Mouse (Mus musculus): Measurements from ENCODE around the gene Exd1. TPM values are rescaled to one million over a fixed set of nuclear protein-coding genes. Genes with fewer than 3 reads are reported as not detected.
"Not testable (repeated sequence)": the region's sequence is repeated elsewhere in the genome, so short reads cannot be mapped to it uniquely, and the experiment has no call there.

Exd1 gene
- polyA plus RNA-seq, 1 experiment from 2014 or later, result 0.20 TPM

DNA sequence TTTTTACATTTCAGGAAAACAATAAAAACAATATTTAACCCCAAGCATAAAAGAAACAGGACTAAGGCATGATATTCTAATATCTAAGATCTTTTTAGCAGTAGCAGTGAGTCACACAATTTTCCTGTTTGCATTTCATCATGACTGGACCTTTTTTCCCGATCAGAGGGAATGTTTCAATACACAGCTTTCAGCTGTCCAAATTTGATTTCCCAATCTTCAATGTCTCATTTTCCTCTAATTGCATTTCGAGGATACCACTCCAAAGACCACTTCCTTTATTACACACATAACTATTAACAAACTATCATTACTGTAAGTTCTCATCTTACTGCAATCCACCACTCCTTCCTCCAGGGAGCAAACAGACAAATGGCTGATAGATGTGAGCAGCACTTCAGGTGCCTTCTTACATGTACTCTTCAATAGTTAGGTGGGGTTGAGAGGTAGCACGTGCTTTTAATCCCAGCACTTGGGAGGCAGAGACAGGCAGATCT, 33.4 kb downstream of the Exd1 start:
- H3K4me1 ChIP-seq (replicated peaks; ENCODE audit: control insufficient read depth, insufficient read depth, low read length), result no peaks in the 10 kb centered on the region
- H3K4me2 ChIP-seq (ENCODE audit: low read depth, low read length), result no peak overlapping the region
- H3K9me3 ChIP-seq (ENCODE audit: control insufficient read depth, low read length), result no peaks in the 10 kb centered on the region
- no peak for ATAC-seq (ENCODE audit: low read depth)
- WGBS, result 57% methylated on average over 3 of the region's 3 CpGs
- no peak overlapping the region for H3K9ac ChIP-seq (ENCODE audit: low read length)
- H3K27ac ChIP-seq (ENCODE audit: low read length), result no peak overlapping the region
- no peaks in the 10 kb centered on the region for H3K27me3 ChIP-seq (ENCODE audit: control insufficient read depth, insufficient read depth, low read depth, low read length)
- H3K4me3 ChIP-seq (ENCODE audit: low read length), result no peak overlapping the region
- H3K36me3 ChIP-seq (ENCODE audit: control insufficient read depth, insufficient read depth, low read length), result no peaks in the 10 kb centered on the region

DNA sequence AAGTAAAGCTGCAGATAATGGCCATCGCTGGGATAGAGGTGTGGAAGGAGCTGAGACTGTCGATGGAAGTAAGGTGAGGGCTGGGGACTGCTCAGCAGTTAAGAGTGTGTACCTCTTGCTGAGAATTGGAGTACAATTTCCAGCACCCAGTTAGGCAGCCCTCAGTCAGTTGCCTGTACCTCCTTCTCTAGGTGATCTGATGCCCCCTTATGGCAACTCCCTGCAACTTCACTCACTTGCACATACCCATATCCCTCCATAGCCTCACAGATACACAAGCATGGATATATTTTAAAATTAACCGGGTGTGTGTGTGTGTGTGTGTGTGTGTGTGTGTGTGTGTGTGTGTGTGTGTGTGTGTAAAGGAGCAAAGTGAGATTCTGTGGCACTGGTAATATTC, 35.1 kb downstream of the Exd1 start:
- H3K4me2 ChIP-seq (ENCODE audit: low read depth, low read length), result no peak overlapping the region
- no peak overlapping the region for H3K27ac ChIP-seq (ENCODE audit: low read length)
- H3K9ac ChIP-seq (ENCODE audit: low read length), result no peak overlapping the region
- 84% methylated on average over 3 of the region's 3 CpGs for WGBS
- no peaks in the 10 kb centered on the region for H3K36me3 ChIP-seq (ENCODE audit: control insufficient read depth, insufficient read depth, low read length)
- H3K9me3 ChIP-seq (ENCODE audit: control insufficient read depth, low read length), result no peaks in the 10 kb centered on the region
- ATAC-seq (ENCODE audit: low read depth), result no peak
- no peaks in the 10 kb centered on the region for H3K4me1 ChIP-seq (replicated peaks; ENCODE audit: control insufficient read depth, insufficient read depth, low read length)
- no peak overlapping the region for H3K4me3 ChIP-seq (ENCODE audit: low read length)
- H3K27me3 ChIP-seq (ENCODE audit: control insufficient read depth, insufficient read depth, low read depth, low read length), result no peaks in the 10 kb centered on the region

DNA sequence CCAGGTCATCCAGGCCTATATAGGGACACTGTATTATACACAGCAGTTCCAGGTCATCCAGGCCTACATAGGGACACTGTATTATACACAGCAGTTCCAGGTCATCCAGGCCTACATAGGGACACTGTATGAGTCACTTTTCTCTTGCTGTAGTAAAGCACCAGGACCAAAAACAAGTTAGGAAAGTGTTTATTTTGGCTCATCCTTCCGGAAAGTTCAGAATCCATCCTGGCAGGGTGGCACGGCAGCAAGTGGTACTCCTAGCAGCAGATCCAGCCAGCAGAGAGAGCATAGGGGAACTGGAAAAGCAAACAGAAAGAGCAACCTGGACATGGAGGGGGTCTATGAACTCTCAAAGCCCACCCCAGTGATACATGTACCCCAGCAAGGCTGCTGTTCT, 36.6 kb downstream of the Exd1 start:
- no peak overlapping the region for H3K9ac ChIP-seq (ENCODE audit: low read length)
- ATAC-seq (ENCODE audit: low read depth), result no peak
- H3K4me2 ChIP-seq (ENCODE audit: low read depth, low read length), result no peak overlapping the region
- H3K27me3 ChIP-seq (ENCODE audit: control insufficient read depth, insufficient read depth, low read depth, low read length), result no peaks in the 10 kb centered on the region
- 58% methylated on average over 2 of the region's 2 CpGs for WGBS
- no peaks in the 10 kb centered on the region for H3K4me1 ChIP-seq (replicated peaks; ENCODE audit: control insufficient read depth, insufficient read depth, low read length)
- no peaks in the 10 kb centered on the region for H3K36me3 ChIP-seq (ENCODE audit: control insufficient read depth, insufficient read depth, low read length)
- no peak overlapping the region for H3K27ac ChIP-seq (ENCODE audit: low read length)
- H3K4me3 ChIP-seq (ENCODE audit: low read length), result no peak overlapping the region
- H3K9me3 ChIP-seq (ENCODE audit: control insufficient read depth, low read length), result no peaks in the 10 kb centered on the region

DNA sequence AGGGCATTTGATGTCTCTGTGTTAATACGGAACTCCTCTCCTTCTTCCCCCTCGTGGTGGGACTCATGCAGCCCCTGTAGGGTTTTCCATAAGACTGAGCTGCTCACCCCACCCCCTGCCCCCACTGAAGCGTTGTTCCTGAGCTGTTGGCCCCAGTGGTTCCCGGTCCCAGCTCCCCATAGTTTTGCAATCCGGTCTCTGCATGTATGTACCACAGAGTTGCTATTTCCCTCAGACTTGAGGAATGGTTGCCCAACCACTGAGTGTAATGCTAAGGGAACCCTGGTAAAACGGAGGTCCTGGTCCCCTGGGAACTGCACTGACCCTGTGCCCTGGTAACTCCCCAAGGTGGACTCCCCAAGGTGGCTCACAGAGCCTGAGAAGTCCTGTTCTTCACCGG, 38.9 kb downstream of the Exd1 start:
- ATAC-seq (ENCODE audit: low read depth), result not testable (repeated sequence)

DNA sequence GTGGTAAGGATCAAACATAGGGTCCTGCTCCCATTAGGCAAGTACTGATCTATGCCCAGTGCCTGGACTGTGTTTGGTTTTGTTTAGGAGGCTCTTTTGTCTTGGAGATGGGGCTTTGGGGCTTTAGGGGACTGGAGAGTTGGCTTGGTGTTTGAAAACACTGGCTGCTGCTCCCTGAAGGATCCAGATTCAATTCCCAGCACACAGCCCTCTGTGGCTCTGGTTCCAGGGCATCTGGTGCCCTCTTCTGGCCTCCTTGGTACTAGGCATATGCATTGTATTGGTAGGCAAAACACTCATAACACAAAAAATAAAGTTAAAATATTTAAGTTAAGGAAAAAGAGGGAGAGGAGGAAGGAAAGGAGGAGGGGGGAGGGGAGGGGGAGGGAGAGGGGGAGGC, 40.3 kb downstream of the Exd1 start:
- ATAC-seq (ENCODE audit: low read depth), result no peak
- Histone ChIP-seq H3K27me3 (ENCODE audit: control insufficient read depth, insufficient read depth, low read depth, low read length) (no peaks in the 10 kb centered on the region), H3K9ac (ENCODE audit: low read length) (no peak overlapping the region), H3K4me2 (ENCODE audit: low read depth, low read length) (no peak overlapping the region), H3K9me3 (ENCODE audit: control insufficient read depth, low read length) (no peaks in the 10 kb centered on the region), H3K4me1 (replicated peaks; ENCODE audit: control insufficient read depth, insufficient read depth, low read length) (no peaks in the 10 kb centered on the region), H3K4me3 (ENCODE audit: low read length) (no peak overlapping the region), H3K27ac (ENCODE audit: low read length) (no peak overlapping the region), H3K36me3 (ENCODE audit: control insufficient read depth, insufficient read depth, low read length) (no peaks in the 10 kb centered on the region)

More for the DNA sequence above, 38.9 kb downstream of the Exd1 start:
- H3K4me2 ChIP-seq (ENCODE audit: low read depth, low read length); H3K4me1 ChIP-seq (replicated peaks; ENCODE audit: control insufficient read depth, insufficient read depth, low read length); H3K9me3 ChIP-seq (ENCODE audit: control insufficient read depth, low read length); H3K4me3 ChIP-seq (ENCODE audit: low read length); H3K27me3 ChIP-seq (ENCODE audit: control insufficient read depth, insufficient read depth, low read depth, low read length); H3K27ac ChIP-seq (ENCODE audit: low read length); H3K9ac ChIP-seq (ENCODE audit: low read length); H3K36me3 ChIP-seq (ENCODE audit: control insufficient read depth, insufficient read depth, low read length): not testable (repeated sequence)
- 52% methylated on average over 7 of the region's 7 CpGs for WGBS

DNA sequence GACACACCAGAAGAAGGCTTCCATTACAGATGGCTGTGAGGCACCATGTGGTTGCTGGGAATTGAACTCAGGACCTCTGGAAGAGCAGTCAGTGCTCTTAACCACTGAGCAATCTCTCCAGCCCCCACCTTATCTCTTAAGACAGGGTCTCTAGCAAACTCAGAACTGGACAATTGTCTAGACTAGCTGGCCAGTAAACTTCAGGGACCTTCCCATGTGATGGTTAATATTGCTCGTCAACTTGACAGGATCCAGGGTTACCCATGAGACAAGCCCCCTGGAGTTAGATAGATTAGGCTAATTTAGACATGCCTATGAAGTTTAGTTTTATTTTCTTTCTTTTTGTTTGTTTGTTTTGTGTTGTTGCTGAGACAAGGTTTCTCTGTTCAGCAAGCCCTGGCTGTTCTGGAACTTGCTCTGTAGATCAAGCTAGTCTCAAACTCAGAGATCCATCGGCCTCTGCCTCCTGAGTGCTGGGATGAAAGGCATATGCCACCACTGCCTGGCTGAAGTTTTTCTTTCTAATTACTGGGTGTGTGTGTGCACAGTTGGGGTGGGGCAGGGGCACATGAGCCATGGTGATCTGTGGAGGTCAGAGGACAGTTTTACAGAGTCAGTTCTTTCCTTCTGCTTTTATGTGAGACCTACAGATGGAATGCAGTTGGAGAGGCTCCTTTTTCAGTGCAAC, 46.3 kb downstream of the Exd1 start:
- Histone ChIP-seq H3K27ac (ENCODE audit: low read length) (no peak overlapping the region), H3K4me3 (ENCODE audit: low read length) (no peak overlapping the region), H3K9ac (ENCODE audit: low read length) (no peak overlapping the region), H3K27me3 (ENCODE audit: control insufficient read depth, insufficient read depth, low read depth, low read length) (no peaks in the 10 kb centered on the region), H3K4me1 (replicated peaks; ENCODE audit: control insufficient read depth, insufficient read depth, low read length) (no peaks in the 10 kb centered on the region), H3K9me3 (ENCODE audit: control insufficient read depth, low read length) (no peaks in the 10 kb centered on the region), H3K4me2 (ENCODE audit: low read depth, low read length) (no peak overlapping the region), H3K36me3 (ENCODE audit: control insufficient read depth, insufficient read depth, low read length) (no peaks in the 10 kb centered on the region)
- WGBS, result 77% methylated on average over 2 of the region's 2 CpGs
- ATAC-seq (ENCODE audit: low read depth), result no peak

DNA sequence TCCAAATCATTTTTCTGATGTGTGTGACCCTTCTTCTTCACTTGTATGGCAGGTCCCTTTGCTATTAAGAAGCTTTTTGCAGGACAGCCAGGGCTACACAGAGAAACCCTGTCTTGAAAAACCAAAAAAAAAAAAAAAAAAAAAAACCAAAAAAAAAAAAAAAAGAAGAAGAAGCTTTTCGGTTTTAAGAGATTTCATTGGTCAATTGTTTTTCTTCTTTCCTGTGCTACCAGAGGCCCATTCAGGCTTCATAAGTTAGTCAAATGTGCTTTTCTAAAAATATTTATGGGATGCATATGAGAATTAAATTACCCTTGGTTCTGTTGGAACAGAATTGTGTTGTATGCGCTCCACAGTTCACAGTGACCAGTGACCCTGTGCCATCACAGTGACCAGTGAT, 48.6 kb downstream of the Exd1 start:
- no peak overlapping the region for H3K4me2 ChIP-seq (ENCODE audit: low read depth, low read length)
- H3K36me3 ChIP-seq (ENCODE audit: control insufficient read depth, insufficient read depth, low read length), result no peaks in the 10 kb centered on the region
- H3K4me3 ChIP-seq (ENCODE audit: low read length), result no peak overlapping the region
- no peaks in the 10 kb centered on the region for H3K27me3 ChIP-seq (ENCODE audit: control insufficient read depth, insufficient read depth, low read depth, low read length)
- H3K9me3 ChIP-seq (ENCODE audit: control insufficient read depth, low read length), result no peaks in the 10 kb centered on the region
- no peak for ATAC-seq (ENCODE audit: low read depth)
- H3K4me1 ChIP-seq (replicated peaks; ENCODE audit: control insufficient read depth, insufficient read depth, low read length), result no peaks in the 10 kb centered on the region
- H3K9ac ChIP-seq (ENCODE audit: low read length), result no peak overlapping the region
- 88% methylated on average over 2 of the region's 2 CpGs for WGBS
- H3K27ac ChIP-seq (ENCODE audit: low read length), result no peak overlapping the region

DNA sequence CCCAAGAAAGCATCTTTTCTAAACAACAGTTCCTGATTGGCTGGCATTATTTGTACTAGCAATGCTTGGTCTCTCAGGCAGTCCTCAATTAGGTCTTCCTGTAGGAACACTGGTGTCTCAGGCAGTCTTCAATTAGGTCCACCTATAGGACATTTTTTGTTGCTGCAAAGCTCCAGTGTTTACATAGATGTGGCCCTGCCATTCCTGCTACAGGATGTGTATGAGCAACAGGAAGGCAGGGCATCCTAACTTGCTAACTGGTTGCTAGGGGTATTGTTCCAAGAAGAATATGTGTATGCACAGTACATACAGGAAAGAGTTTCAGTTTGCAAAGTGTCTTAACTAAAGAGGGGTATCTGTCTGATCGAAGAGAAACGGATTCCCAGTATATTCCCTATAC, 51.3 kb downstream of the Exd1 start:
- Histone ChIP-seq H3K9me3 (ENCODE audit: control insufficient read depth, low read length) (no peaks in the 10 kb centered on the region), H3K9ac (ENCODE audit: low read length) (no peak overlapping the region), H3K4me2 (ENCODE audit: low read depth, low read length) (no peak overlapping the region), H3K4me1 (replicated peaks; ENCODE audit: control insufficient read depth, insufficient read depth, low read length) (no peaks in the 10 kb centered on the region), H3K36me3 (ENCODE audit: control insufficient read depth, insufficient read depth, low read length) (no peaks in the 10 kb centered on the region), H3K4me3 (ENCODE audit: low read length) (no peak overlapping the region), H3K27me3 (ENCODE audit: control insufficient read depth, insufficient read depth, low read depth, low read length) (no peaks in the 10 kb centered on the region), H3K27ac (ENCODE audit: low read length) (peak overlapping the region; percentile 68)
- peak; percentile 66 for ATAC-seq (ENCODE audit: low read depth)
- WGBS, result 71% methylated on average over 2 of the region's 2 CpGs

DNA sequence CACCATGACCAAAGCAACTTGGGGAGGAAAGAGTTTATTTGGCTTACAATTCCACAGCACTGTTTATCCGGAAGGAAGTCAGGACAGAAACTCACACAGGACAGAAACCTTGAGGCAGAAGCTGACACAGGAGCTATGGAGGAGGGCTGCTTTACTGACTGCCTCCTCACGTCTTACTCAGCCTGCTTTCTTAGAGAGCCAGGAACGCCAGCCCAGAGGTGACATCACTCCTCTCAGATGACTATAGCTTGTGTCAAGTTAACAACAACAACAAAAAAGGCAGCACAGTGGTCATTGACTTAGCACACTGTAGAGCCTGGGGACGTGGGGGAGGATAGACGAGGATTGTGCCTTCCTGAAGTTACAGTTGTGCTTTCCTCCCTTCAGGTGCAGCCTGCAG, 55.5 kb downstream of the Exd1 start:
- 45% methylated on average over 5 of the region's 5 CpGs for WGBS
- Histone ChIP-seq H3K27me3 (ENCODE audit: control insufficient read depth, insufficient read depth, low read depth, low read length) (no peaks in the 10 kb centered on the region), H3K4me3 (ENCODE audit: low read length) (no peak overlapping the region), H3K9me3 (ENCODE audit: control insufficient read depth, low read length) (no peaks in the 10 kb centered on the region), H3K27ac (ENCODE audit: low read length) (no peak overlapping the region), H3K4me2 (ENCODE audit: low read depth, low read length) (no peak overlapping the region), H3K9ac (ENCODE audit: low read length) (no peak overlapping the region), H3K4me1 (replicated peaks; ENCODE audit: control insufficient read depth, insufficient read depth, low read length) (no peaks in the 10 kb centered on the region), H3K36me3 (ENCODE audit: control insufficient read depth, insufficient read depth, low read length) (no peaks in the 10 kb centered on the region)
- ATAC-seq (ENCODE audit: low read depth), result no peak

DNA sequence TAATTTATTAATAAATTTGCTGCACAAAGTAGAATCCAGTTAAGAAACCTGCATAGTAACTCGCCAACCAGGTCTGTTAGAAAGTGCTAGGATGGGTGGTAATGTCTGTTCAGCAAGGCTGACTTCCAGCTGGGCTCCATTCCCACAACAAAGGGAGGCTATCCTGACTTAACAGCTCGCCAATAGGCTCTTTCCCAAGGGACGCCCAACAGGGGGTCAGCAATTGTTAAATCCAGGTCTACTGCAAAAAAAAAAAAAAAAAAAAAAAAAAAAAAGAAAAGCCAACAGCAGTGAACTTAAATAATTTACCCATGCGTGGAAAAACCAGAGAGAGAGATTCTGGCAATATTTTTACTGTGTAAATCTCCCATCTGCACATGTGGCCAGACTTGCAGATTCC, 60.9 kb downstream of the Exd1 start:
- Histone ChIP-seq H3K27ac (ENCODE audit: low read length) (no peak overlapping the region), H3K9ac (ENCODE audit: low read length) (no peak overlapping the region), H3K4me1 (replicated peaks; ENCODE audit: control insufficient read depth, insufficient read depth, low read length) (no peaks in the 10 kb centered on the region), H3K4me3 (ENCODE audit: low read length) (no peak overlapping the region), H3K27me3 (ENCODE audit: control insufficient read depth, insufficient read depth, low read depth, low read length) (no peaks in the 10 kb centered on the region), H3K9me3 (ENCODE audit: control insufficient read depth, low read length) (no peaks in the 10 kb centered on the region), H3K4me2 (ENCODE audit: low read depth, low read length) (no peak overlapping the region), H3K36me3 (ENCODE audit: control insufficient read depth, insufficient read depth, low read length) (no peaks in the 10 kb centered on the region)
- 21% methylated on average over 4 of the region's 4 CpGs for WGBS
- ATAC-seq (ENCODE audit: low read depth), result no peak

Measured in lung, embryonic 16.5 days (tissue).